Mouse (Mus musculus): ENCODE measurements around the gene Naip5. TPM values are rescaled to one million over a fixed set of nuclear protein-coding genes. Genes with fewer than 3 reads are reported as not detected.
"Not testable (repeated sequence)": the region's sequence is repeated elsewhere in the genome, so short reads cannot be mapped to it uniquely, and the experiment has no call there.

Gene Naip5
- polyA plus RNA-seq (2014; fragmentation: Nextera tagmentation; extraction: Ambion mirVana): 0.16 and 0.27 TPM in 2 replicates

GRCm38 (mm10) chr13:100246223-100246622 lies at the start of gene Naip5:
Gene Naip5 (minus strand): TSS chr13:100246323.
- not testable (repeated sequence) for ATAC-seq (replicated peaks; ENCODE audit: low FRiP score); H3K27ac ChIP-seq (ENCODE audit: low read depth, low read length); H3K4me1 ChIP-seq (replicated peaks; ENCODE audit: control insufficient read depth, insufficient read depth, low read length); H3K4me3 ChIP-seq (ENCODE audit: low read depth, low read length); H3K27me3 ChIP-seq (ENCODE audit: control insufficient read depth, insufficient read depth, low read length); H3K9ac ChIP-seq (ENCODE audit: low read length); H3K36me3 ChIP-seq (ENCODE audit: control insufficient read depth, insufficient read depth, low read length); H3K9me3 ChIP-seq (ENCODE audit: control insufficient read depth, low read length); DNase-seq (ENCODE audit: low spot score); H3K4me2 ChIP-seq (ENCODE audit: low read depth, low read length, severe bottlenecking)
- 80% methylated on average over 4 of the region's 4 CpGs for WGBS

- H3K27ac ChIP-seq (ENCODE audit: low read depth, low read length): no peak overlapping the region
- no peaks in the 10 kb centered on the region for H3K9me3 ChIP-seq (ENCODE audit: control insufficient read depth, low read length)
- ATAC-seq (replicated peaks; ENCODE audit: low FRiP score) (no peak), DNase-seq (ENCODE audit: low spot score) (no peak)
- no peak overlapping the region for H3K4me3 ChIP-seq (ENCODE audit: low read depth, low read length)
- 88% methylated on average over 1 of the region's 1 CpGs for WGBS
- H3K4me2 ChIP-seq (ENCODE audit: low read depth, low read length, severe bottlenecking): no peak overlapping the region
- H3K4me1 ChIP-seq (replicated peaks; ENCODE audit: control insufficient read depth, insufficient read depth, low read length): no peaks in the 10 kb centered on the region
- no peaks in the 10 kb centered on the region for H3K36me3 ChIP-seq (ENCODE audit: control insufficient read depth, insufficient read depth, low read length)
- no peaks in the 10 kb centered on the region for H3K27me3 ChIP-seq (ENCODE audit: control insufficient read depth, insufficient read depth, low read length)
- H3K9ac ChIP-seq (ENCODE audit: low read length): no peak overlapping the region
These were observed 38.5 kb upstream of the Naip5 start for GRCm38 (mm10) chr13:100284611-100285010.

GRCm38 (mm10) chr13:100271474-100272132 lies 25.5 kb upstream of the Naip5 start:
- H3K27me3 ChIP-seq (ENCODE audit: control insufficient read depth, insufficient read depth, low read length); H3K4me2 ChIP-seq (ENCODE audit: low read depth, low read length, severe bottlenecking); ATAC-seq (replicated peaks; ENCODE audit: low FRiP score); H3K9ac ChIP-seq (ENCODE audit: low read length); H3K4me1 ChIP-seq (replicated peaks; ENCODE audit: control insufficient read depth, insufficient read depth, low read length); H3K36me3 ChIP-seq (ENCODE audit: control insufficient read depth, insufficient read depth, low read length); DNase-seq (ENCODE audit: low spot score); H3K4me3 ChIP-seq (ENCODE audit: low read depth, low read length); H3K9me3 ChIP-seq (ENCODE audit: control insufficient read depth, low read length); H3K27ac ChIP-seq (ENCODE audit: low read depth, low read length): not testable (repeated sequence)
- whole genome bisulfite sequencing: no CpG with 5 or more reads among the region's 1 CpGs

GRCm38 (mm10) chr13:100256996-100257395 lies 10.9 kb upstream of the Naip5 start:
- WGBS: 78% methylated on average over 2 of the region's 2 CpGs

GRCm38 (mm10) chr13:100255925-100256324 lies 9.8 kb upstream of the Naip5 start:
- not testable (repeated sequence) for DNase-seq (ENCODE audit: low spot score); H3K4me2 ChIP-seq (ENCODE audit: low read depth, low read length, severe bottlenecking); H3K27ac ChIP-seq (ENCODE audit: low read depth, low read length); H3K9ac ChIP-seq (ENCODE audit: low read length); H3K4me3 ChIP-seq (ENCODE audit: low read depth, low read length); H3K27me3 ChIP-seq (ENCODE audit: control insufficient read depth, insufficient read depth, low read length); H3K36me3 ChIP-seq (ENCODE audit: control insufficient read depth, insufficient read depth, low read length); ATAC-seq (replicated peaks; ENCODE audit: low FRiP score); H3K4me1 ChIP-seq (replicated peaks; ENCODE audit: control insufficient read depth, insufficient read depth, low read length); H3K9me3 ChIP-seq (ENCODE audit: control insufficient read depth, low read length)
- 94% methylated on average over 5 of the region's 6 CpGs for WGBS

More at GRCm38 (mm10) chr13:100256996-100257395, 10.9 kb upstream of the Naip5 start:
- ATAC-seq (replicated peaks; ENCODE audit: low FRiP score); H3K36me3 ChIP-seq (ENCODE audit: control insufficient read depth, insufficient read depth, low read length); H3K4me2 ChIP-seq (ENCODE audit: low read depth, low read length, severe bottlenecking); DNase-seq (ENCODE audit: low spot score); H3K9ac ChIP-seq (ENCODE audit: low read length); H3K27ac ChIP-seq (ENCODE audit: low read depth, low read length); H3K4me1 ChIP-seq (replicated peaks; ENCODE audit: control insufficient read depth, insufficient read depth, low read length); H3K9me3 ChIP-seq (ENCODE audit: control insufficient read depth, low read length); H3K27me3 ChIP-seq (ENCODE audit: control insufficient read depth, insufficient read depth, low read length); H3K4me3 ChIP-seq (ENCODE audit: low read depth, low read length): not testable (repeated sequence)

GRCm38 (mm10) chr13:100251897-100252296 lies 5.8 kb upstream of the Naip5 start:
- not testable (repeated sequence) for H3K4me2 ChIP-seq (ENCODE audit: low read depth, low read length, severe bottlenecking); H3K9ac ChIP-seq (ENCODE audit: low read length); H3K27me3 ChIP-seq (ENCODE audit: control insufficient read depth, insufficient read depth, low read length); H3K4me3 ChIP-seq (ENCODE audit: low read depth, low read length); ATAC-seq (replicated peaks; ENCODE audit: low FRiP score); H3K36me3 ChIP-seq (ENCODE audit: control insufficient read depth, insufficient read depth, low read length); DNase-seq (ENCODE audit: low spot score); H3K27ac ChIP-seq (ENCODE audit: low read depth, low read length); H3K4me1 ChIP-seq (replicated peaks; ENCODE audit: control insufficient read depth, insufficient read depth, low read length); H3K9me3 ChIP-seq (ENCODE audit: control insufficient read depth, low read length)
- 94% methylated on average over 2 of the region's 2 CpGs for WGBS

- WGBS: 82% methylated on average over 5 of the region's 5 CpGs
These were observed 885 bp upstream of the Naip5 start for GRCm38 (mm10) chr13:100246896-100247519.

GRCm38 (mm10) chr13:100243702-100244101 lies 2.4 kb downstream of the Naip5 start:
- Histone ChIP-seq H3K4me2 (ENCODE audit: low read depth, low read length, severe bottlenecking) (no peak overlapping the region), H3K27me3 (ENCODE audit: control insufficient read depth, insufficient read depth, low read length) (no peaks in the 10 kb centered on the region), H3K9me3 (ENCODE audit: control insufficient read depth, low read length) (no peaks in the 10 kb centered on the region), H3K9ac (ENCODE audit: low read length) (no peak overlapping the region), H3K36me3 (ENCODE audit: control insufficient read depth, insufficient read depth, low read length) (no peaks in the 10 kb centered on the region), H3K27ac (ENCODE audit: low read depth, low read length) (no peak overlapping the region), H3K4me1 (replicated peaks; ENCODE audit: control insufficient read depth, insufficient read depth, low read length) (no peaks in the 10 kb centered on the region), H3K4me3 (ENCODE audit: low read depth, low read length) (no peak overlapping the region)
- ATAC-seq (replicated peaks; ENCODE audit: low FRiP score) (peak; percentile 36; the same call in 1 of the 2 replicates), DNase-seq (ENCODE audit: low spot score) (no peak)

More at GRCm38 (mm10) chr13:100246896-100247519, 885 bp upstream of the Naip5 start:
- not testable (repeated sequence) for H3K9ac ChIP-seq (ENCODE audit: low read length); ATAC-seq (replicated peaks; ENCODE audit: low FRiP score); H3K27me3 ChIP-seq (ENCODE audit: control insufficient read depth, insufficient read depth, low read length); H3K4me2 ChIP-seq (ENCODE audit: low read depth, low read length, severe bottlenecking); H3K27ac ChIP-seq (ENCODE audit: low read depth, low read length); DNase-seq (ENCODE audit: low spot score); H3K4me1 ChIP-seq (replicated peaks; ENCODE audit: control insufficient read depth, insufficient read depth, low read length); H3K9me3 ChIP-seq (ENCODE audit: control insufficient read depth, low read length); H3K4me3 ChIP-seq (ENCODE audit: low read depth, low read length); H3K36me3 ChIP-seq (ENCODE audit: control insufficient read depth, insufficient read depth, low read length)

- H3K4me2 ChIP-seq (ENCODE audit: low read depth, low read length, severe bottlenecking); H3K9ac ChIP-seq (ENCODE audit: low read length); H3K4me3 ChIP-seq (ENCODE audit: low read depth, low read length); H3K27ac ChIP-seq (ENCODE audit: low read depth, low read length); H3K9me3 ChIP-seq (ENCODE audit: control insufficient read depth, low read length); H3K4me1 ChIP-seq (replicated peaks; ENCODE audit: control insufficient read depth, insufficient read depth, low read length); H3K36me3 ChIP-seq (ENCODE audit: control insufficient read depth, insufficient read depth, low read length); DNase-seq (ENCODE audit: low spot score); H3K27me3 ChIP-seq (ENCODE audit: control insufficient read depth, insufficient read depth, low read length); ATAC-seq (replicated peaks; ENCODE audit: low FRiP score): not testable (repeated sequence)
- WGBS: 73% methylated on average over 1 of the region's 1 CpGs
These were observed 32.4 kb downstream of the Naip5 start for GRCm38 (mm10) chr13:100213683-100214082.

Measured in forebrain, embryonic 11.5 days (tissue).